Mouse (Mus musculus) urinary bladder, postnatal 10 days (tissue): ENCODE results near the gene Gkap1.
A peak's percentile ranks its signal among the peaks of the same experiment; 100 is the strongest.

Source experiments
- DNase-seq: peaks from one replicate; pipeline ENCODE4 v3.0.0; 2022; ENCODE audit warnings: low spot score

The Gkap1 gene

GRCm38 (mm10) chr13:58201343-58201742, 74.2 kb downstream of the Gkap1 start:
- DNase-seq, result no peak

- no peak for DNase-seq
These were observed 77.4 kb downstream of the Gkap1 start for GRCm38 (mm10) chr13:58197981-58198640.

DNA sequence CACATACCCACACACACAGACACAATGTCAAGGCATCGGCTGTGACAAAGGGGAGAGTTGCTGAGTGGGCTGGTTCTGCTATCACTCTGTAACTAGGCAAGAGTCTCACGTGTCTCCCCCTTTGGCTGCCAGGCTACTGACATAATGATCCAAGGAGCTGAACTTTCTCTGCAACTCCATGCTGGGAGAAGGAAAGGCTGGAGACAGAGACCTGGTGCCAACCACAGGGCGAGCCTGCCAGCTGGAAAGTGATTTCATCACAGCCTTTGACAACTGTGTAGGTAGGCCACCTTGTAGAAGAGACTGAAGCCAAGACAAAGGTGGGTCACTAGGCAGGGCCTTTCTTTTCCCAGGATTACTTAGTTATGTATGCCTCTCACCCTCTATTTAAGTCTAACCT, 78.3 kb downstream of the Gkap1 start:
- DNase-seq, result no peak

- DNase-seq, result no peak
These were observed 80.6 kb downstream of the Gkap1 start for GRCm38 (mm10) chr13:58194908-58195307.

- no peak for DNase-seq
These were observed 82.3 kb downstream of the Gkap1 start for GRCm38 (mm10) chr13:58193221-58193620.

DNA sequence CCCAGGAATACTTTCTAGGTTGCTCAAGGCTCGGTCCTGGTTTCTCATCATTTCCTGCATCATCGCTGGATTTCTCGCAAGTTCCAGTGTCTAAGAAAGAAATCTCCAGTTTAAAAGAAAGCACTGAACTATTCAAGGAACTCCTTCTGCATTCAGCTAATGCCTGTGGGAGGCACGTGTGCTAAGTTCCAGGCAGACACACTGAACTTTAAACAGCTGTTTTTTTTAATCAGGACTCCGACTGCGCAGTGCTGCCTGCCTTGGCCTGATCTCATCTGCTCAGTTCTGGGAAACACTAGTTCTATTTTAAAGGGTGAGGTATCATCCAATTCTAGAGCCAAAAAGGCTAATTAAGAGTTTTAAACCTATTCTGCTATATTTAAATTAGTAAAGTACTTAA, 83.4 kb downstream of the Gkap1 start:
- no peak for DNase-seq

- DNase-seq, result no peak
These were observed 84.0 kb downstream of the Gkap1 start for GRCm38 (mm10) chr13:58191516-58191915.

- DNase-seq, result no peak
These were observed 86.0 kb downstream of the Gkap1 start for GRCm38 (mm10) chr13:58189473-58189872.

DNA sequence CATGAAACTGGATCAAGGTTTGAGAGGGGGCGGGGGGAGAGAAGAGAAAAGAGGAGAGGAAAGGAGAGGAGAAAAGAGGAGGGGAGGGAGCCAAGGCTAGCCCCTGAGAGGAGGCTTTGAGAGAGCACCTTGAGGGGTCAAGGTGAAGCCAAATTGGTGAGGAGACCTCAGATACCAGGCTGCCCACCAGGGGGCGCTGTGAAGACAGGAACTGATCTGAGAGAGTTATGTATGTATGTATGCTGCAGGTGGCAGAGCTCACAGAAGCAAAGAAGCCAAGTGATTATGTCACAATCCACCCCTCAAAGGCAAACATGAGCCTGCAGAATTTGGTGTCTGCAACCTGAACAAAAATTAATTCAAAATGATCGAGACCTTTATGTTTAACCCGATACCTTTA, 87.1 kb downstream of the Gkap1 start:
- DNase-seq, result peak; percentile 71

DNA sequence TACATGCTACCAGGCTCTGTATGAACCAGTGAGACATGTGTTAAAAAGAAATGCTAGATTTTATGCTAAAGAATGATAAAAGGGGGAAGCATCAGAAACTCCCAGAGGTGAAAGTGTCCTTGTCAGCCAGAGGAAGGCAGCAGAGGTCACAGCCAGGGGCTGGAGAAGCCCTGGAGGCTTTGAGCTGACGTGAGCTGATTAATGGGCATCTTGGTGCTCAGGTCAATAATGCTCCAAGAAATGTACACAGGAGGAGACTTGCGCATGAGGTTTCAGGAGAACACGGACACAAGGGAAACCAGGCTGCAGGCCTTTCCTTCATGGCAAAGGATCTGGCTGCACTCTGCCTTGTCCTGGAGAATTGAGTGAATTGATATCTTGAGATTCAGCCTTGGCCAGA, 87.7 kb downstream of the Gkap1 start:
- no peak for DNase-seq

DNA sequence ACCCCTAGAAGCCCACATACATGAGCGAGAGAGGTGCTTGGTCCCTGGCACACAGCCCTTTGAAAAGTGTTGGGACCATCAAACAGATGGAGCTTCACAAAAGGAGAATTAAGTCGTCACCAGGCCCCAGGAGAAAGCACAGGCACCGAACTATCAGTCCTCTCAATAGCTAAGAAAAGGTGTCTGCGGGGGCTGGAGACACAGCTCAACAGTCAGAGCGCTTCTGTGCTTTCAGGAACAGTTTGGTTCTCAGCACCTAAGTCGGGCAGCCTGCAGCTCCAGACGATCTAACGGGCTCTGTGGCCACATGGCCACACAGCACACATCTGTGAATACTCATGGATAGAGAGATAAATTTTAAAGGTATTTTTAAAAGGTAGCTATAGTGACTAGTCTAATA, 89.2 kb downstream of the Gkap1 start:
- no peak for DNase-seq

DNA sequence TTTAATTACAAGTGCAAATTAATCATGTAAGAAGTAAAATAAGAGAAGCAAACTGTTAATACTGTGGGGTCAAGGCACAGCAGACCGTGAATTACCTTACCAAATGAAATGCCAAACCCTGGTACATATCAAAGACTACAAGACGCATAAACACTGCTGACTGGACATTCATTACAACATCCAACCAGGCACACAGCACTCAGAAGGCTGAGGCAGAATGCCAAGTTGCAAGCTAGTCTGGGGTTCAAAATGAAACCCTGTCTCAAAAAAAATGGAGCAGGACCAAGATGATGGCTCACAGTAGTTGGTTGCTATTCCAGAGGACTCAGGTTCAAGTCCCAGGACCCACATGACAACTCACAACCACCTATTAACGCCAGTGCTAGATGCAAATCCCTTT, 91.4 kb downstream of the Gkap1 start:
- no peak for DNase-seq
